Mouse (Mus musculus): ENCODE results near the gene 1700056E22Rik.

GRCm38 (mm10) chr1:184051824-184052223, 17.7 kb upstream of the 1700056E22Rik start:
- no peak for TF ChIP-seq CTCF (IDR thresholded peaks at IDR 0.05; ENCODE audit: low read depth, low read length)
- TF ChIP-seq POLR2A (IDR thresholded peaks at IDR 0.05; ENCODE audit: borderline replicate concordance, low read depth, low read length): no peak

All from bone marrow macrophage, adult 2 months (primary cell).